In the genomic region with DNA sequence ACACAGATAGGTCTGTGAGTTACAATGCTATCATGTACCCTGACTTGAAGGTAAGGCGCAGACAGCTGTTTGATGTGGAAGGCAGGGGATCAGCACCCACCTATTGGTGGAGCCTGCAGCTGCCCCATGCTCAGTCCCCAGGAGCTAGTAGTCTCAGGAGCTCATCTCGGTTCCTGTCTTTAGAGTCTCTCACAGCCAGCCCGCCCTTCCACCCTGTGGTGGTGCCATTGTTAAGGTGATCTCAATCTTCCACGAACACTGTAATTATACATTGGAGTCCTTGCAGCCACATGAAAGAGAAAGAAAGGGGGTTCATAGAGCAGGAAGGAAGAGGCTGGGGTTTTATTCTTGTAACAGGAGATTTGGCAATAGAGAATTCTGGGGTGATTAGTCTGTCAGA, we compare ENCODE assay signal across 26 mouse cellular contexts. TPM values are rescaled to one million over a fixed set of nuclear protein-coding genes. Genes with fewer than 3 reads are reported as not detected.
"Had no signal": no experiment of that assay in that cellular context is flagged by ENCODE, and none has a peak within 500 bp of the region (broad histone marks: within the 10 kb centered on the region; RNA-seq: fewer than 3 reads in every experiment).

No protein-coding gene starts in this region.

- H3K27me3 ChIP-seq: intestine, embryonic 15.5 days; limb, embryonic 13.5 days; lung, embryonic 15.5 days; neural tube, embryonic 12.5 days; neural tube, embryonic 15.5 days had no signal

- H3K4me3 ChIP-seq: intestine, embryonic 15.5 days; limb, embryonic 10.5 days; limb, embryonic 13.5 days; liver, embryonic 12.5 days; liver, embryonic 15.5 days; lung, embryonic 15.5 days; neural tube, embryonic 12.5 days; neural tube, embryonic 15.5 days had no signal

- ATAC-seq: intestine, embryonic 15.5 days; liver, embryonic 12.5 days had no signal

- H3K36me3 ChIP-seq: intestine, embryonic 15.5 days; liver, embryonic 12.5 days; liver, embryonic 15.5 days had no signal

- DNase-seq: kidney, adult 11 months; kidney, adult 8-10 months; kidney, postnatal 14 days; kidney, postnatal 4 days; layer of hippocampus, adult 9-11 months; liver; lung, adult 18-20 months; lung, postnatal 10 days; lung, postnatal 36 days; midbrain, embryonic 14.5 days; right cerebral cortex, adult 18-20 months; right cerebral cortex, postnatal 14 days; right cerebral cortex, postnatal 4 days had no signal

- H3K27ac ChIP-seq: intestine, embryonic 15.5 days; limb, embryonic 10.5 days; limb, embryonic 13.5 days; liver, embryonic 12.5 days; liver, embryonic 15.5 days; lung, embryonic 15.5 days; neural tube, embryonic 12.5 days; neural tube, embryonic 15.5 days; stomach, postnatal 0 days had no signal

RNA-seq across cellular contexts. Expression of a gene that starts 26.6 kb away (rescaled TPM):
- total RNA-seq: left cerebral cortex, postnatal 25 days had no signal
- polyA plus RNA-seq: intestine, embryonic 15.5 days; kidney, embryonic 16.5 days; limb, embryonic 10.5 days; limb, embryonic 13.5 days; liver, embryonic 12.5 days; midbrain, embryonic 11.5 days; midbrain, embryonic 14.5 days; neural tube, embryonic 12.5 days; neural tube, embryonic 15.5 days; stomach, embryonic 14.5 days had no signal
